Mouse (Mus musculus): ENCODE measurements around the gene Gm10097.
A peak's percentile ranks its signal among the peaks of the same experiment; 100 is the strongest.

Gm10097 gene

GRCm38 (mm10) chr10:5086329-5086728, 17.3 kb downstream of the Gm10097 start:
- DNase-seq: no peak

- DNase-seq: no peak
Observed at GRCm38 (mm10) chr10:5087336-5087735, 18.3 kb downstream of the Gm10097 start.

- no peak for DNase-seq
Observed at GRCm38 (mm10) chr10:5089133-5089532, 20.1 kb downstream of the Gm10097 start.

GRCm38 (mm10) chr10:5096996-5097753, 28.2 kb downstream of the Gm10097 start:
- peak; percentile 26 for DNase-seq

- no peak for DNase-seq
Observed at GRCm38 (mm10) chr10:5097754-5098137, 28.8 kb downstream of the Gm10097 start.

- no peak for DNase-seq
Observed at GRCm38 (mm10) chr10:5110773-5111172, 41.8 kb downstream of the Gm10097 start.

- DNase-seq: no peak
Observed at GRCm38 (mm10) chr10:5116155-5116554, 47.2 kb downstream of the Gm10097 start.

- no peak for DNase-seq
Observed at GRCm38 (mm10) chr10:5116720-5117119, 47.7 kb downstream of the Gm10097 start.

All from right cerebral cortex, postnatal 25 days (tissue).